Mouse (Mus musculus) hindbrain, embryonic 10.5 days (tissue): ENCODE data around the gene Rhou. TPM values are rescaled to one million over a fixed set of nuclear protein-coding genes. Genes with fewer than 3 reads are reported as not detected.
A peak's percentile ranks its signal among the peaks of the same experiment; 100 is the strongest.

ENCODE experiments used
- DNase-seq: peaks from one replicate; pipeline ENCODE4 v3.0.0-alpha.2; 2017; ENCODE audit warnings: low spot score
- H3K27ac ChIP-seq: fragments of 300-500 bp; sonication (generic); 2 replicates; pipeline ENCODE4 v1.5.1; 2016; ENCODE audit warnings: mild to moderate bottlenecking, moderate library complexity
- H3K27me3 ChIP-seq: fragments of 300-500 bp; sonication (generic); 2 replicates; pipeline ENCODE4 v1.6.1; 2016; ENCODE audit warnings: mild to moderate bottlenecking; ENCODE audit not compliant: poor library complexity, insufficient read depth, severe bottlenecking
- H3K36me3 ChIP-seq: fragments of 300-500 bp; sonication (generic); 2 replicates; pipeline ENCODE4 v1.6.1; 2016; ENCODE audit warnings: mild to moderate bottlenecking, moderate library complexity
- H3K4me1 ChIP-seq: fragments of 300-500 bp; sonication (generic); replicated peaks from 2 replicates; pipeline ENCODE4 v1.6.1; 2016; ENCODE audit warnings: mild to moderate bottlenecking
- H3K4me3 ChIP-seq: fragments of 300-500 bp; sonication (generic); 2 replicates; pipeline ENCODE4 v1.5.1; 2016; ENCODE audit warnings: mild to moderate bottlenecking, moderate library complexity
- H3K9me3 ChIP-seq: fragments of 300-500 bp; sonication (generic); 2 replicates; pipeline ENCODE4 v1.6.1; 2016; ENCODE audit warnings: mild to moderate bottlenecking, moderate library complexity
- WGBS: fragments of 180-500 bp; shearing (Covaris S2); methylation state at CpG from one replicate; pipeline ENCODE4 v1.1.7; 2016; 5-methylcytosine and 5-hydroxymethylcytosine counted together
- polyA plus RNA-seq: library from polyadenylated mRNA; unstranded; fragments of >200 nt; fragmentation: Nextera tagmentation; extraction: Ambion mirVana; gene quantifications from 2 replicates; pipeline ENCODE4 v1.2.1, GENCODE M21; 2016

Rhou gene
- polyA plus RNA-seq, 1 experiment from 2014 or later = 7.5 TPM

GRCm38 (mm10) chr8:123655351-123655779 is 1.6 kb downstream of the Rhou start:
- Histone ChIP-seq H3K27me3 (no peaks in the 10 kb centered on the region), H3K4me1 (peaks cover 28% of the 10 kb centered on the region), H3K27ac (peak overlapping the region; percentile 3), H3K9me3 (no peaks in the 10 kb centered on the region), H3K4me3 (peak overlapping the region; percentile 81), H3K36me3 (peaks cover 46% of the 10 kb centered on the region)
- DNase-seq = peak; percentile 33
- WGBS = 2% methylated on average over 8 of the region's 8 CpGs

GRCm38 (mm10) chr8:123657826-123658225 is 4.1 kb downstream of the Rhou start:
- H3K27me3 ChIP-seq = no peaks in the 10 kb centered on the region
- DNase-seq = no peak
- peaks cover 70% of the 10 kb centered on the region for H3K36me3 ChIP-seq
- no peaks in the 10 kb centered on the region for H3K9me3 ChIP-seq
- peaks cover 27% of the 10 kb centered on the region for H3K4me1 ChIP-seq
- H3K4me3 ChIP-seq = no peak overlapping the region
- WGBS = 91% methylated on average over 8 of the region's 8 CpGs
- no peak overlapping the region for H3K27ac ChIP-seq

- peaks cover 16% of the 10 kb centered on the region for H3K4me1 ChIP-seq
- no peaks in the 10 kb centered on the region for H3K9me3 ChIP-seq
- no peak overlapping the region for H3K4me3 ChIP-seq
- no peaks in the 10 kb centered on the region for H3K27me3 ChIP-seq
- no peak overlapping the region for H3K27ac ChIP-seq
- no peak for DNase-seq
- H3K36me3 ChIP-seq = peaks cover 88% of the 10 kb centered on the region
- WGBS = 88% methylated on average over 10 of the region's 10 CpGs
Observed at GRCm38 (mm10) chr8:123659469-123660057, 5.8 kb downstream of the Rhou start.

GRCm38 (mm10) chr8:123661515-123661914 is 7.8 kb downstream of the Rhou start:
- H3K4me1 ChIP-seq = no peaks in the 10 kb centered on the region
- DNase-seq = no peak
- no peak overlapping the region for H3K4me3 ChIP-seq
- no peak overlapping the region for H3K27ac ChIP-seq
- peaks cover 82% of the 10 kb centered on the region for H3K36me3 ChIP-seq
- no peaks in the 10 kb centered on the region for H3K9me3 ChIP-seq
- WGBS = 90% methylated on average over 11 of the region's 11 CpGs
- no peaks in the 10 kb centered on the region for H3K27me3 ChIP-seq

- 94% methylated on average over 6 of the region's 6 CpGs for WGBS
- Histone ChIP-seq H3K27me3 (no peaks in the 10 kb centered on the region), H3K27ac (no peak overlapping the region), H3K9me3 (no peaks in the 10 kb centered on the region), H3K4me3 (no peak overlapping the region), H3K36me3 (peaks cover 42% of the 10 kb centered on the region), H3K4me1 (peaks cover 17% of the 10 kb centered on the region)
- no peak for DNase-seq
Observed at GRCm38 (mm10) chr8:123665580-123665979, 11.9 kb downstream of the Rhou start.

GRCm38 (mm10) chr8:123666832-123667231 is 13.1 kb downstream of the Rhou start:
- H3K4me1 ChIP-seq = peaks cover 28% of the 10 kb centered on the region
- no peak overlapping the region for H3K4me3 ChIP-seq
- H3K9me3 ChIP-seq = no peaks in the 10 kb centered on the region
- H3K27ac ChIP-seq = no peak overlapping the region
- H3K36me3 ChIP-seq = peaks cover 29% of the 10 kb centered on the region
- 98% methylated on average over 1 of the region's 1 CpGs for WGBS
- H3K27me3 ChIP-seq = no peaks in the 10 kb centered on the region
- DNase-seq = no peak

GRCm38 (mm10) chr8:123668681-123669080 is 15.0 kb downstream of the Rhou start:
- WGBS = 48% methylated on average over 4 of the region's 4 CpGs
- Histone ChIP-seq H3K27ac (no peak overlapping the region), H3K9me3 (no peaks in the 10 kb centered on the region), H3K36me3 (peaks cover 11% of the 10 kb centered on the region), H3K4me3 (no peak overlapping the region), H3K4me1 (peaks cover 34% of the 10 kb centered on the region), H3K27me3 (no peaks in the 10 kb centered on the region)
- no peak for DNase-seq

GRCm38 (mm10) chr8:123670766-123671165 is 17.0 kb downstream of the Rhou start:
- 67% methylated on average over 7 of the region's 7 CpGs for WGBS
- peaks cover 42% of the 10 kb centered on the region for H3K4me1 ChIP-seq
- no peak for DNase-seq
- H3K27me3 ChIP-seq = peaks cover 4% of the 10 kb centered on the region; the same call in 1 of the 2 replicates
- H3K36me3 ChIP-seq = no peaks in the 10 kb centered on the region
- no peaks in the 10 kb centered on the region for H3K9me3 ChIP-seq
- no peak overlapping the region for H3K27ac ChIP-seq
- H3K4me3 ChIP-seq = no peak overlapping the region

- Histone ChIP-seq H3K4me1 (peaks cover 43% of the 10 kb centered on the region), H3K4me3 (no peak overlapping the region), H3K27ac (no peak overlapping the region), H3K36me3 (no peaks in the 10 kb centered on the region), H3K9me3 (no peaks in the 10 kb centered on the region), H3K27me3 (peaks cover 4% of the 10 kb centered on the region; the same call in 1 of the 2 replicates)
- no peak for DNase-seq
- 52% methylated on average over 7 of the region's 7 CpGs for WGBS
Observed at GRCm38 (mm10) chr8:123671454-123671853, 17.7 kb downstream of the Rhou start.

- Histone ChIP-seq H3K4me3 (no peak overlapping the region), H3K9me3 (no peaks in the 10 kb centered on the region), H3K27ac (no peak overlapping the region), H3K4me1 (peaks cover 39% of the 10 kb centered on the region), H3K36me3 (no peaks in the 10 kb centered on the region), H3K27me3 (peaks cover 4% of the 10 kb centered on the region; the same call in 1 of the 2 replicates)
- no peak for DNase-seq
- 74% methylated on average over 6 of the region's 6 CpGs for WGBS
Observed at GRCm38 (mm10) chr8:123672648-123673047, 18.9 kb downstream of the Rhou start.

- Histone ChIP-seq H3K4me1 (peaks cover 26% of the 10 kb centered on the region), H3K9me3 (no peaks in the 10 kb centered on the region), H3K27ac (0 out of 2 replicates have a peak overlapping the region, but pooled peaks have one; percentile 45), H3K36me3 (no peaks in the 10 kb centered on the region), H3K27me3 (peaks cover 4% of the 10 kb centered on the region; the same call in 1 of the 2 replicates), H3K4me3 (no peak overlapping the region)
- no peak for DNase-seq
- 53% methylated on average over 5 of the region's 5 CpGs for WGBS
Observed at GRCm38 (mm10) chr8:123675611-123676010, 21.9 kb downstream of the Rhou start.

GRCm38 (mm10) chr8:123678390-123678789 is 24.7 kb downstream of the Rhou start:
- WGBS = 87% methylated on average over 4 of the region's 4 CpGs
- peaks cover 20% of the 10 kb centered on the region for H3K4me1 ChIP-seq
- H3K36me3 ChIP-seq = no peaks in the 10 kb centered on the region
- H3K27me3 ChIP-seq = peaks cover 7% of the 10 kb centered on the region
- no peak for DNase-seq
- no peak overlapping the region for H3K27ac ChIP-seq
- H3K9me3 ChIP-seq = no peaks in the 10 kb centered on the region
- H3K4me3 ChIP-seq = no peak overlapping the region

GRCm38 (mm10) chr8:123682073-123682761 is 28.5 kb downstream of the Rhou start:
- Histone ChIP-seq H3K9me3 (no peaks in the 10 kb centered on the region), H3K4me3 (peak overlapping the region; percentile 28), H3K27me3 (peaks cover 7% of the 10 kb centered on the region; the same call in 1 of the 2 replicates), H3K4me1 (peaks cover 10% of the 10 kb centered on the region), H3K36me3 (no peaks in the 10 kb centered on the region), H3K27ac (peak overlapping the region; percentile 60; the same call in 1 of the 2 replicates)
- DNase-seq = peak; percentile 83
- 21% methylated on average over 18 of the region's 18 CpGs for WGBS
